Mouse (Mus musculus) adrenal gland, postnatal 4 days (tissue): ENCODE measurements around the gene Rilp. TPM values are rescaled to one million over a fixed set of nuclear protein-coding genes. Genes with fewer than 3 reads are reported as not detected.

Experiments used
- DNase-seq, 2 experiments: peaks; one replicate each; pipeline ENCODE4 v3.0.0; 2021 to 2022; ENCODE audit warnings: low spot score in 2 of 2, mixed read lengths in 2 of 2
- total RNA-seq, 2 experiments: library from RNA; stranded (reverse); gene quantifications; 2 replicates each; pipeline ENCODE4 v1.2.3; 2021

The Rilp gene
- total RNA-seq, 2 experiments from 2014 or later, result 7.7 to 8.5 TPM

DNA sequence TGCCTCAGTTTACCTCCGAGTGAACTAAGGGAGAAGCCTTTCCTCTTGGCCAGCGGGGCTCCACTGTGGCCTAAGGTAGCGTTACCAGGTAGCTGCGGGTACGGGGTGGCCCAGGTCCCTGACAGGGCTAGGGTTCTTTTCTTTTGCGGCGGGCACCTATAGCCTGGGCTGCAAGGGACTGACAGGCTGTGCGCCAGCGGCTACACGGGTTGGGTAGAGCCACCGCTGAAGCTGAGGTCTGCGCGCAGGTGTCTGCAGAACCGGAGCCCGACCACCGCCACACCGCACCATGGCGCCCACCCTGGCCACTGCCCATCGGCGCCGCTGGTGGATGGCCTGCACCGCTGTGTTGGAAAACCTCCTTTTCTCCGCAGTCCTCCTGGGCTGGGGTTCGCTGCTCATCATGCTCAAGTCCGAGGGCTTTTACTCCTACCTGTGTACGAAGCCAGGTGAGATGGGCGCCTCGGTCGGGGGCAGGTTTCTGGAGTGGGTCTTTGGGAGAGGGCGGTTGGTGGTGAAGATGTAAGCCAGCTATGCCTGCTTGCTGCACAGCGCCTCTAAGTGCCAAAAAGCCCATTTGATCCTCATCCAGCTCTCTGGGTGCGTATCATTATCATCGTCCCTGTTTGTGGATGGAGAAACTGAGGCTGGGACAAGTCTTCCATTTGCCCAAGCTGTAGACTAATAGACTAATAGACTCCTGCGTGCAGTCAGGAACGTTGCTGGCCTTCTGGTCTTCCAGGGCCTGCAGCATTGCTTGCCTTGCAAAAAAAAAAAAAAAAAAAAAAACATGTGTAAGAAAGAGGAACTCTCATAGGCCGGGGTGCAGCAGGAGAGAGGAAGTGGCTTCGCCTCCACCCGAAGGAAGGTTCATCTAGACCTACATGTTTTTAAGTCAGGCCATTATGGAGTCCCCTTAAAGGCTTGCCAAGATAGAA lies 22.7 kb downstream of the Rilp start:
- no peak for DNase-seq

DNA sequence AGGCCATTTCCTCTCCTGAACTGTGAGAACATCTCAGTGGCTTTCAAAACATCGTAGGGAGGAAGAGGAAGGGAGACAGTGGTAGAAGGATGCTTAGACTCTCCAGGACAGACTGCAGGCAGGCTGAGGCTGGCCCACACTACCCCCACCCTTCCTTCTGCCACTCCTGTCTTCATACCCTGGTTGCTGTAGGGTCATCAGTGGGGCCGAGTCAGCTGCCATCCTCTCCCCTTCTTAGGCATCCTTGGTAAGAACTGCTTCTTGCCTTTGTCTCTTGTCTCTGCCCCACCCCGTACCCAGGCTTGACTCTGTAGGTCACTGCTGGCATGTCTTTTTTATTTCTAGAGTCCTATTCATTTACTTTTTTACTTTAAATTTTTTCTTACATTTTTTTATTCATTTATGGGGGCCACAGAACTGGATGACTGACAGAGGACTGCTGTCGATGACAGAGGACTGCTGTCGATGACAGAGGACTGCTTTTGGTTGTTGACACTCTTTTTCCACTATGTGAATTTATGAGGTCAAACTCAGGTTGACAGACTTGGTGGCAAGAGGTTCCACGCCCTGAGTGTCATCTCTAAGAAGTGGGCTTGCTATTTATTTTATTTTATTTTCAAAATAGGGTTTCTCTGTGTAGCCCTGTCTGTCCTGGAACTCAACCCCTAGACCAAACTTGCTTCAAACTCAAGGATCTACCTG lies 23.6 kb downstream of the Rilp start:
- DNase-seq, result no peak

DNA sequence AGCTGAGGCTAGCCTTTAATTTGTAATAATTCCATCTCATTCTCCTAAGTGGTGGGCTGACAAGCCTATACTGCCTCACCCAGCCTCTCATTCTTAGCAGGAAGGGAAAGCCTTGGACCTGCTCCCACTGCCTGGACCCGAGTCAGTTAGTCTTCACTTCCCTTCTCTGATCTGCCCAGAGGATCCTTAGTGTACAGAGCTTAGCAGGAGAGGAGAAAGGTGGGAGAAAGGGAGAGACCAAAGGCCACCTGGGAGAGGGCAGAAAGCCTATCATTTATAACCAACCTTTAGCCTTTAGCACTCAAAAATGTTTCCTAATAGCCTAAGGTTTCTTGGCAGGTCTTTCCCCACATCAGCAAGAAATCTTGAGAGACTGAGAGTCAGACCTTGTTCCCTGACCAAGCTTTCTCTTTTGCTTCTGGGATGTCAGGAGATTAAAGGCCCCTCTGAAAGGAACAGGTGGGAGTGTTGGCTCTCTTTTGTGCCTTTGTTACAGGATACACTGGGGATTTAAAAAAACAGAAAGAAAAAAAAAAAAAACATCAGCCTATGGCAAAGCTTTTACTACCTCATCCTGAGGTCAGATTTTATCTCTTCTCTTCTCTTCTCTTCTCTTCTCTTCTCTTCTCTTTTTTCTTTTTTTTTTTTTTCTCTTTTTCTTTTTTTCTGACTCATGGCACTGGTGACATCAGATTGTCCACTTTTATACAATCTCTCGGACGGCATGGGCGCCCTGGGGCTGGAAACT lies 24.6 kb downstream of the Rilp start:
- DNase-seq, result no peak

DNA sequence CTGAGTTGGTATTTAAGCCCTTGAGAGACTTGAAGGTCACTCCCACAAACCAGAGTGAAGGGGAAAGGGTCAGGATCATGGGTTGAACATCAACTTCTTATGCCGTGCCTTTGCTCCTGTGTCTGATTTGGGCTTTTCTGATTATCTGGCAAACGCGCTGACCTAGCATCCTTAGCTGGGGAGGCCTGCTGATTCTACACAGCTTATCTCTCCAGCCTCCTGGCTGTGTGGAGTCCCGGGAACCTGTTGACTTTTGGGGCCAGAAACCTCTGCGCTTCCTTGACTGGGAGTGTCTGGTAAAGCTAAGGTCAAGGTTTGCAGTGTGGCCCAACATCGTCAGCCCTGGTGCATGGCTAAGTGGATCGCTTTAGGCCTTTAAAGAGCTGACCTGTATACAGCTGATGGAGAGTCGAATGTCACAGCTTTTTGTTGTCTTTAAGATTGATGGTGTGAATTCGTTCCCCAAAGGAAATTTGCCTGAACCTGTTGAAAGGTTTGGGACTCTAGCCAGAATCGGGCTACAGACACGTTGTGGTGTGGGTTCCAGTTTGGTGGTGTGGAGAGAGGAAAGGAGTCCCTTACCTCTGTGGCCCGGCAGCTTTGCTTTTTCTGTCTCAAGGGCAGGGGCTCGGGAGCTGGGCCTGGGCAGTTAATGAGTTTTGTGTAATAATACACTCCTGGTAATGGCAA lies 25.4 kb downstream of the Rilp start:
- no peak for DNase-seq

DNA sequence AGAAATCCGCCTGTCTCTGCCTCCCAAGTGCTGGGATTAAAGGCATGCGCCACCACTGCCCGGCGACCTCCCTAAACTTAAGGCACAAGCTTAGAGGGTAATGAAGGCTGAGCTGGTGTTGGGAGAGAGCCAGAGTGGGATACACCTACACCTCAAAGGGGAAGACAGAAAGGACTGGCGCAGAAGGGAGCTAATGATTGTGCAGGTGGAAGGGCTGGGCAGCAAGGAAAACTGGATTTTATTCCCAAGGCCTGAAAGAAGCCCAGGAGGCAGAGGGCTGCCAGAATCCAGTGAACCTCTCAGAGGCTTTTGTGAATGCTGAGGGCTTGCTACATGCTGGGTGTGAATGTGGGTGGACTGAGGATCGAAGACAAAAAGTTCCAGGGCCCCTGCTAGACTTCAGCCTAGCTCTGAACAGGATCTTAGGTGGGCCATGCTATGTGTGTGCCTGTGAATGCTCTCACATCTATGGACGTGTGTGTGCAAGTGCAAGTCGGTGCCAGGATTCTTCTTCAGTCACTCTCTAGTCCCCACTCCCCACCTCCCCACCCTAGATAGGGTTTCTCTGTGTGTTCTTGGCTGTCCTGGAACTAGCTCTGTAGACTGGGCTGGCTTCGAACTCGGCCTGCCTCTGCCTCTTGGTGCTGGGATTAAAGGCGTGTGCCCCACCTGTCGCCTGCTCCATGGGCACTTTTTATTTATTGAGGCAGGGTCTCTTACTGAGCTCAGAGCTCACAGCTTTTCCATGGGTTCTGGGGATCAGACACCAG lies 26.5 kb downstream of the Rilp start:
- DNase-seq, result no peak

DNA sequence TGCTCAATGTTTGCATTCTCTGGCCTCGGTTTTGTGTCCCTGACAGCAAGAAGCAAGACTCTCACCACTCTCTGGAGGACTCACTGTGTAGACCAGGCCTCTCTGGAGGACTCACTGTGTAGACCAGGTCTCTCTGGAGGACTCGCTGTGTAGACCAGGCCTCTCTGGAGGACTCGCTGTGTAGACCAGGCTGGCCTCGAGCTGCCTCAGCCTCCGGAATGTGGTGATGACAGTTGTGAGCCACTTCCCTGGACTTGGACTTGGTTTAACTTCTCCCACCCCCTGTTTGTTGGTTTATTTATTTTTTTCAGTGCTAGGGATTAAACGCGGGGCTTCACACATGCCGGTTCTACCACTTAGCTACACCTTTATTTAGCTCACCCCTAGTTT lies 27.1 kb downstream of the Rilp start:
- DNase-seq, result no peak

DNA sequence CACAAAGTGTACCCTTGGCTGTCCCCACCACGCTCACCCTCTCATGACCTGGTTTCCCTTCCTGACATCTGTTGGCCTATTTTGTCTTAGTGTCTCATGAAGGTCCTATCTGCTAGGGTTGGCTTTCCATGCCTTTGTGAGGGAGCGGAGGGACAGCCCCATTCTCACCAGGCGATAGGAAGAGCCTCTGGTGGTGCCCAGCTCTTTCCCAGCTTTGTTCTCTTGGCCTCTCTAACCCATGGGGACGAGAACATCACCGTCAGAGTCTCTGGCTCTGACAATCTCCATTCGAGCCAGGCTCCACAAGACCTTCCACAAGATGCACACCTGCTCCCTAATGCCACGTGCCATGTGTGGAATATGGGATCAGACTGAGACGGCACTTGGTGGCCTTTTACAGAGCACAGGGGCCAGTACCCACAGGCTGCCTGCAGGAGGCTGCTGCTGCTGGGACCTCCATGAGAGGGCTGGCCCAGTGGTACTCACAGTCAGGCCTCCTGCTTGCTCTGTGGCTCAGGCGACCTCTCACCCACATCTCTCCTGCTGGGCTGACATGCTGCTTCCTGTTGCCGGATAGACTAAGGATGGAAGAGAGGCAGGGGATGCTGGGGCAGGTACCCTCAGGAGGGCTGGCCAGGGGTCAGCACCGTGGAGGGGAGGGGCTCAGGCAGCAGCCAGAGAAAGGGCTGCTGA lies 27.7 kb downstream of the Rilp start:
- DNase-seq, result no peak

DNA sequence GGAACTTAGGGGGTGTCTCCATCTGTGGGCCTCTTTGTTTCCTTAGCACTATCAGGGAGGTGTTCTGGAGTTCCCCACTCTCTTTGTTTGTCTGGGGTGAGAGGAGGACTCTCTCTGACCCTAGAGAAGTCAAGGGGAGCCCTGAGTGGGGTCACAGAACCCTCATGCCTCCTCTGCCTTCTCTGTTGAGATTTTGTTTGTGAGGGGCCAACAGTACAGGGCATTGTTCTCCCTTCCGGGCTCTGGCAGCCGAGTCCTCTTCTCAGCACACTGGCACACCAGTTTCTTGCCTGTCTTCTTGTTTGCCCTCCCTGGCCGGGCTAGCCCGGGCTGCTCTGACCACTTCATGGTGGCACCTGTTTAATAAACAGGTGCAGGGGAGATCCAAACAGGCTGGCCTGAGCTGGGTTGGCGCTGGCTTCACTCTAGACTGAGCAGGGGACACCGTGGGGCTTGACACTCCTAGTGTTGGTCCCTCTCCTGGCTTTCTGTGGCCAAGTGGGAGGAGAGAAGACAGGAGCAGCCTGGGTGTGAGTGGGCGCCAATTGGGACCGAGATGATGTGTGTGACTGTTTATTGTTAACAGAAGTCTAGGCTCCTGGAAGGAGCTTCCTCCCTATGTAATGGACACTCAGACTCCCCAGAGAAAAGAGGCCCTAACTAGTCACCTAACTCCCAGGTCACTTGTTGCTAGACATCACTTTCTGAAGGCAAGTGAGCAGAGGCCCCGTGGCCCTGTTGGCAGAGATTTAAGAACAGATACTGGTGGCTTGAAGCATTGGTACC lies 28.5 kb downstream of the Rilp start:
- DNase-seq, result no peak

DNA sequence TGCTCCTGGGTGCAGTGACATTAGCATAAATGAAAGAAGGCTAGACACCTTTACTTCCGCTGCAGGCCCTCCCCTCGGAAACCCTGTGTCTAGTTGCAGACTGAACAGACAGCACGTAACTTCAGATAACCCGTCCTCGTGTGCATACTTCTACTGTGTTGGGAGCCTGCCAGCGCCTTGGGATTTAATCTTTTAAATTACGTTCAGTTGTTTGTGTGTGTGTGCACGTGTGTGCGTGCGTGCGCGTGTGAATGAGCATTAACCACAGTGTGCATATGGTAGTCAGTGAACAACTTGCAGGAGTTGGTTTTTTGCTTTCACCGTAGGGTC lies 29.0 kb downstream of the Rilp start:
- no peak for DNase-seq

DNA sequence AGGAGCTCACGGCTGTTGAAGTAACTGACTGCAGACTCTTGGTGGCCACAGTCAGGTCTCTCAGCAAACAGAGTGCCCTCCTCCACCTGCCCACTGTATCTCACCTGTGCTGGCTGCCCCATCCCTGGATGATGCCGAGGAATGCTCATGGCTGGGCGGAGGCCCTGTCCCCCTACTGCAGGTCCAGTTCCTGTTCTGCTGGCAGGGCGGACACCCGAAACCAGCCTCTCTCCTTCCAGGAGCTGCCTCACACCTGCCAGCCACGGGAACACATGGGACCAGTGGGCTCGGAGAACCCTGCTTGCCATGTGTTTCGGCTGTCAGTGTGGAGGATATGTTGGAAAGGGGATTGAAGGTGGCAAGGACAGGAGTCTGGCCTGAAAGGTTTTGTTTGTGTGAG lies 30.3 kb downstream of the Rilp start:
- no peak for DNase-seq

DNA sequence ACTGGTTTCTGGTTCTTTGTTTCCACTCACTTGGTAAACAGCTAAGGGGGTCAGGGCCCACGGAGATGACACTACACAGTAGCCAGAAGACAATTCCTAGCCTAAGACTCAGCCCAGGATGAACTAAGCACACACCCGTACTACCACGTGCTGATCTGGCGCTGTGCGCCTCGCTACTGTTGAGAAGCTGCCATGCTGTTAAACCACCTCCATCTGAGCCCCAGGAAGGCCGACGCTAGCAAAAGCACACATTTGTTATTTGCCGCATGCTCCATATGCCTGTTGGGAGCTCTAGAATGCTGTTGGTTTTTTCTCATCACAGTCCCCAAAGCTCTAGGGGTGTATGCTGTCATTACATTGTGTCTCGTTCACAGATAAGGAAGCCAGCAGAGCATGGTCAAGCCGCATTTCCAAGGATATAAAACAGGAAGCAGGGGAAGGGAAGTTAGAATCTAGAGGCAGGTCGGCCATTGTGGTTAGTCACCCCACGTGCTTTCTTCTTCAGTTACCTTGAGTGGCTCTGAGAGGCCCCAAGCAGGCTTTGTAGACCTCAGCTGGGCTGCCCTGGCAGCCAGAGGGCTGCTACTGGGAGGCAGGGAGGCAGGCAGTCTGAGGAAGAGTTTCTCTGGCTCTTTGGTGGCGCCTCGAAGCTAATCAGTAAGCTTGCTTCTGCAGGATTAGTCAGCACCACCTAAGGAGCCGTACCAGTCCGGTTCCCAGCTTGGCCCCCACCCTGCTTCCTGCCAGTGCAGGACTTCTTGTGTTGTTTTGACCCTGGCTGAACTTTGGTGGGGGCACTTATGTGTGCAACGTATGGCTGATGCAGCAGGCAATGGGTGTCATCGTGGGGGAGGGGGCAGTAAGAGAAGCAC lies 31.1 kb downstream of the Rilp start:
- no peak for DNase-seq

DNA sequence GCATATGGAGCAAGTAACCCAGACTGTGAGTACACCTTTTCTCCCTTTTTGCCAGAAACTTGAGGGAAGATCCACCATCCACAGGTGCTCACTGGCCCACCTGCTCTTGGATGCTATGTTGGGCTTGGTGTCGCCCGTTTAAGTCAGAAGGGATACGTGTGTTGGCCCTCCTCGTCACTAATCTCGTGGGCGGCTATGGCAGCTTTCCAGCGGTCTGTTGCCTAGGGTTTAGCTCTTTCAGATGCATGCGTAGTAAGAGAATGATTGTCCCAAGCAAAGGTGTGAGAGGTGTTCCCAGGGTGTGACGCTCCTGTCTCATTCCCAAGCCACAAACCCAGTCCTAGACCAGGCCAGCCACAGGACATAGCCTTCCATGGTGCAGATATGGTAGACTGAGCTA lies 34.8 kb downstream of the Rilp start:
- no peak for DNase-seq

DNA sequence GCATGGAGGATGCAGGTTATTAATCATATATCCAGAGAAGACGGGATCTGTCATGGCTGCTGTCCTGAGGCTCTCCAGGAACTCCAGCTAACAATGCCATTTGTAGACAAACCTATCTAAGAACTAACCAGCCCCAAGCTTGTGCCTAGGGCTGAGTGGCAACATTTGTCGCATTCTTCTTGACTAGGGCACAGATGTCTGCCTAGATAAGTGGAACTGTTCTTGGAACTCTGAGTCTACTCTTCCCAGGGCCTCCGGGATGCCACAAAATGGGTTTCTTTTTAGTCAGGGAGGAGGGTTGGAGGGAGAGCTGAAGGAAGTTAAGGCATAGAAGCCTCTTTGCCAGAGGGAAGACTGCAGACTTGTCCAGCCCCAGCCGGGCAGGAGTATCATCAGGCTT lies 36.2 kb downstream of the Rilp start:
- no peak for DNase-seq

DNA sequence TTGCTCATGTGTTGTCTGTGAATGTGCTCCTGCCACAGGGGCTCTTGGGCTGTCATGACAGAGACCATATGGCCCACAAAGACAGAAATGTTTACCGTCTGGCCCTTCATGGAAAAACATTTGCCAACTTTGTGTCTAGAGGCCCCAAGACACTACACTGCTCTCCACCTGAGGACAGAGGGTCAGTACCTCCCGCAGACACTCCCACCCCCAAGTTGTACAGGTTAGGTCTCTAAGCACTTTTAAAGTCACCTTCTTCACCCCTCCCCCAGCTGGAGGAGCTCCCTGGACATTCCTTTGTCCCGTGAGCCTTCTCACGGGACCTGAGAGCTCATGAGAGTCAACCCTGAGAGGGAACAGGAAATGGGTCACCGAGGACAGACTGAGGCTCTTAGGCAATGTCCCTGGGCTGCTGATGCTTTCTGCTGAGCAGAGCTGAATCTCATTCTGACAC lies 39.8 kb downstream of the Rilp start:
- DNase-seq, result no peak

DNA sequence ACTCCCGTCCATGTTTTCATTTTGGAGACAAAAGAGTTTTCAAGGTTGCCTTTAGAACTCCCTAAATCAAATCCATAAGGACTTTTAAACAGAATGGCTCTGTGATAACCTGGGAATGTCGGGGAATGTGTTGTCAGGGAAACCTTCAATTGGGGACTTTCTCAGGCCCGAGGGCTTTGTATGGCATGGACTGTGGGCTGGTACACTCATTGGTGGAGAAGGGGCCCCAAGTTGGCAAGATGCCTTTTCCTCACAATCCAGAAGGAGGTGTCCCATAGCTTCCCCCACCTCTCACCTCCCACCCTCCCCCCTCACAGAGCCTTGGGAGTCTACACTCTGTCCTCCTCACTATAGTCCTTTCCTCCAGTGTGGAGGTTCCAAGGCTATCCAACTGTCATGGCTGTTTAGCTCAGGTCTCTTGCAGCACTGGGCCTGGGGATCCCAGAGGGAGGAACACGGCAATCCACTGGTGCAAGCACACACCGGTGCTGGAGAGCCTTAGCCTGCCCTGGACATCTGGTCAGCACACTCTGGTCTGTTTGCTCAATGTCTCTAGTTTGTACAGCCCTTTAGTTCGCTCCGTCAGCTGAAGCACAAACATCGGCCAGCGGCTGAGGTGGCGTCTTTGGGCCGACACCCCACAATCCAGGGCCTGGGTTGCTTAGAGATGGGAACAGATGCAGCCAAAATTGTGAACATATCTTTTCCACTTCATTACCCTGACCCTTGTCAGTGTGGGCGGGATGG lies 40.5 kb downstream of the Rilp start:
- DNase-seq, result no peak

DNA sequence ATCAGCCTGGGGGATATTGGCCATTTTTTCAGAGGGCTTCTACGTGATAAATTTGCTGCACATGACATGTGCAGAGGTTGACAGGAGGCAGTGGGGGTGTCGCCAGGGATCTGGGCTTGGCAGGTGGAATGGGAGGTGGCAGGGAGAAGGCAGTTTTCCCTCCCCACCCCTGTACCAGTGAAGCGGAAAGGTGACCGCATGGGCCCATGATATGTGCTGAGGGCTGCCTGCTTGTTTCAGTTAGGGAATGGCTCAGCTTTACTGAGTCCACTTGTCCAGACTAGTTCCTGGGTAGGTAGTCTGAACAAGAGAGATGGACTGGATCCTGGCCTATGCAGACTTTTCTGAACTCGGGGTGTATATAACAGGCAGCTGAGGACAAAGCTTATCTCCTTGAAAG lies 41.4 kb downstream of the Rilp start:
- no peak for DNase-seq

DNA sequence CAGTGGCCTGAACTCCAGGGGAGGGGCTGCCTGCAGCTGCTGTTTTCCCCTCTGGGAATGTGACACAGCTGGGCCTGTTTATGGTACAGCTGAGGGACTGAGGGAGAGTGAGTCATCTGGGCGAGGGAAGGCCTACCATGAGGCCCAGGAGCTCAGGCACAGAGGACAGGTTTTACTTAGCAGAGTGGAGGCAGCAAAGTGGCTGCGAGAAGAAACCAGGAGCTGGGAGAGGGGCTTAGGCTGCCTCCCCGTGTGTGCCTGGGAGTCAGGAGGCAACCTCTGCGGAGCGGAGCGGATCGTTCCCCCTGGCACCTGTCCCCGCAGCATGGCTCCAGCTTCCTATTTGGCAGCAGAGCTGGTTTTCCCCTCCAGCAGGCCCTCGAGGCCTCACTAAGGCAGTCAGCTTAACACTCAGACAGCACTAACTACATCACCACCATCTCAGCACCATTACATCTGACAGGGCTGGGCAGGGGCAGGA lies 42.1 kb downstream of the Rilp start:
- DNase-seq, result no peak
